ENCODE assay signal across 13 mouse cellular contexts in genomic region chr2:144641991-144642390, GRCm38 (mm10). TPM values are rescaled to one million over a fixed set of nuclear protein-coding genes. Genes with fewer than 3 reads are reported as not detected.
DNase-seq lines count a peak whose midpoint lies in the region; ATAC-seq and TF ChIP-seq lines count a peak whose summit lies in the region.
"Had no signal": no experiment of that assay in that cellular context is flagged by ENCODE, and none has a peak within 500 bp of the region (broad histone marks: within the 10 kb centered on the region; RNA-seq: fewer than 3 reads in every experiment).

No protein-coding gene starts in this region.

- no peak overlapping the region for H3K4me3 ChIP-seq in liver, embryonic 16.5 days (ENCODE audit: low read depth, low read length)
- H3K4me3 ChIP-seq in liver, embryonic 12.5 days: no peak overlapping the region
- no peak overlapping the region for H3K4me3 ChIP-seq in G1E (ENCODE audit: low read depth, low read length)
- H3K4me3 ChIP-seq in forebrain, postnatal 0 days (ENCODE audit: low read depth, low read length): no peak overlapping the region
- H3K4me3 ChIP-seq: intestine, embryonic 15.5 days had no signal

- H3K36me3 ChIP-seq in liver, embryonic 16.5 days (ENCODE audit: control insufficient read depth, insufficient read depth): no peaks in the 10 kb centered on the region
- H3K36me3 ChIP-seq in liver, embryonic 12.5 days: no peaks in the 10 kb centered on the region
- peaks cover 64% of the 10 kb centered on the region for H3K36me3 ChIP-seq in G1E (replicated peaks)
- H3K36me3 ChIP-seq in forebrain, postnatal 0 days (ENCODE audit: insufficient read depth): no peaks in the 10 kb centered on the region
- H3K36me3 ChIP-seq: intestine, embryonic 15.5 days had no signal

- H3K9me3 ChIP-seq in liver, embryonic 16.5 days (replicated peaks; ENCODE audit: control insufficient read depth, low read length): no peaks in the 10 kb centered on the region
- no peaks in the 10 kb centered on the region for H3K9me3 ChIP-seq in liver, embryonic 12.5 days (replicated peaks)
- no peaks in the 10 kb centered on the region; the same call in 1 of the 2 replicates for H3K9me3 ChIP-seq in G1E (replicated peaks)
- no peaks in the 10 kb centered on the region for H3K9me3 ChIP-seq in forebrain, postnatal 0 days (ENCODE audit: low read length)
- H3K9me3 ChIP-seq: intestine, embryonic 15.5 days had no signal

- no peaks in the 10 kb centered on the region for H3K4me1 ChIP-seq in liver, embryonic 16.5 days (ENCODE audit: control insufficient read depth, low read depth, low read length)
- no peaks in the 10 kb centered on the region; the same call in 1 of the 2 replicates for H3K4me1 ChIP-seq in liver, embryonic 12.5 days
- H3K4me1 ChIP-seq in G1E (ENCODE audit: insufficient read depth, low read depth, low read length): peaks cover 11% of the 10 kb centered on the region
- no peaks in the 10 kb centered on the region for H3K4me1 ChIP-seq in forebrain, postnatal 0 days (ENCODE audit: insufficient read depth)

- H3K9ac ChIP-seq in liver, embryonic 16.5 days (ENCODE audit: low read depth, low read length): no peak overlapping the region
- H3K9ac ChIP-seq in liver, embryonic 12.5 days: no peak overlapping the region
- no peak overlapping the region for H3K9ac ChIP-seq in forebrain, postnatal 0 days
- H3K9ac ChIP-seq: intestine, embryonic 15.5 days had no signal

- peak; percentile 16; the same call in 1 of the 2 replicates for ATAC-seq in liver, embryonic 16.5 days (ENCODE audit: low read depth)
- no peak for ATAC-seq in liver, embryonic 12.5 days
- peak; percentile 47; the same call in 1 of the 2 replicates for ATAC-seq in G1E (ENCODE audit: extremely low read depth, insufficient number of reproducible peaks, low FRiP score, poor library complexity, severe bottlenecking)
- peak; percentile 88 for ATAC-seq in megakaryocyte, adult 5-6 weeks (ENCODE audit: poor library complexity, severe bottlenecking)
- no peak for ATAC-seq in forebrain, postnatal 0 days
- ATAC-seq in frontal cortex, adult (ENCODE audit: low TSS enrichment): no peak
- ATAC-seq: forebrain, embryonic 16.5 days; intestine, embryonic 15.5 days had no signal

- no peak for TF ChIP-seq CTCF in G1E (IDR thresholded peaks at IDR 0.05; ENCODE audit: low read depth, low read length)
- no peak for TF ChIP-seq CTCF in forebrain, postnatal 0 days (IDR thresholded peaks at IDR 0.05; ENCODE audit: low read depth)

- H3K27ac ChIP-seq in liver, embryonic 16.5 days (ENCODE audit: low read length): no peak overlapping the region
- H3K27ac ChIP-seq in liver, embryonic 12.5 days: no peak overlapping the region
- no peak overlapping the region for H3K27ac ChIP-seq in forebrain, postnatal 0 days (ENCODE audit: low read depth, low read length)
- H3K27ac ChIP-seq: intestine, embryonic 15.5 days had no signal

- H3K27me3 ChIP-seq in liver, embryonic 16.5 days (ENCODE audit: control insufficient read depth, insufficient read depth, low read depth, low read length): no peaks in the 10 kb centered on the region
- H3K27me3 ChIP-seq in liver, embryonic 12.5 days (replicated peaks): no peaks in the 10 kb centered on the region
- H3K27me3 ChIP-seq in G1E (ENCODE audit: insufficient read depth, low read length): no peaks in the 10 kb centered on the region
- no peaks in the 10 kb centered on the region for H3K27me3 ChIP-seq in forebrain, postnatal 0 days (ENCODE audit: insufficient read depth, low read length)
- H3K27me3 ChIP-seq: intestine, embryonic 15.5 days had no signal

- WGBS in liver, embryonic 16.5 days (ENCODE audit: insufficient replicate concordance): 65% methylated on average over 4 of the region's 4 CpGs
- 66% methylated on average over 4 of the region's 4 CpGs for WGBS in liver, embryonic 12.5 days (ENCODE audit: insufficient replicate concordance)
- WGBS in forebrain, postnatal 0 days: 78% methylated on average over 4 of the region's 4 CpGs

- no peak overlapping the region for H3K4me2 ChIP-seq in liver, embryonic 16.5 days (ENCODE audit: low read depth, low read length)
- no peak overlapping the region for H3K4me2 ChIP-seq in liver, embryonic 12.5 days
- no peak overlapping the region for H3K4me2 ChIP-seq in forebrain, postnatal 0 days (ENCODE audit: low read depth)
- H3K4me2 ChIP-seq: intestine, embryonic 15.5 days had no signal

- peak; percentile 33 for DNase-seq in G1E (ENCODE audit: low spot score)
- DNase-seq in gastrocnemius, adult 8-10 months (ENCODE audit: low spot score in 2 of 2): peak; percentile 31 to 34
- no peak for DNase-seq in forebrain, postnatal 0 days
- DNase-seq in adrenal gland, postnatal 10 days: no peak
- DNase-seq: cerebellum, postnatal 14 days; kidney, postnatal 36 days; right cerebral cortex, postnatal 4 days had no signal

RNA-seq across cellular contexts. Expression of gene Dtd1, which starts 42.3 kb away (rescaled TPM):
- 14.5 and 16.8 TPM in 2 replicates for polyA plus RNA-seq in liver, embryonic 16.5 days (2015; fragmentation: Nextera tagmentation; extraction: Ambion mirVana)
- polyA plus RNA-seq in liver, embryonic 12.5 days (2016; fragmentation: Nextera tagmentation; extraction: Ambion mirVana): 34.1 and 35.8 TPM in 2 replicates
- 15.8 and 21.4 TPM in 2 replicates for total RNA-seq in G1E (2014; fragmentation: Nextera tagmentation)
- total RNA-seq in G1E (2017): 23.9 and 33.2 TPM in 2 replicates
- polyA plus RNA-seq in G1E (2012): 14.2 and 14.8 TPM in 2 replicates
- total RNA-seq in gastrocnemius, adult 8-10 months (2022): 10 to 100 TPM; 13.1 to 16.1 (median 15.2) TPM
- 4.7 and 5.6 TPM in 2 replicates for total RNA-seq in megakaryocyte, adult 5-6 weeks (2015)
- total RNA-seq in megakaryocyte, adult 5-6 weeks (2017): 9.4 and 11.5 TPM in 2 replicates
- total RNA-seq in forebrain, postnatal 0 days (2014; rRNA removed): 87.4 and 98.2 TPM in 2 replicates
- polyA plus RNA-seq in forebrain, postnatal 0 days (2015; fragmentation: Nextera tagmentation; extraction: Ambion mirVana): 136 and 161 TPM in 2 replicates
- total RNA-seq in adrenal gland, postnatal 10 days (2021): 10 to 100 TPM; 17.9 to 22.6 TPM

RNA-seq across cellular contexts. Expression of gene Smim26, which starts 48.1 kb away (rescaled TPM):
- 10.3 and 13.6 TPM in 2 replicates for polyA plus RNA-seq in liver, embryonic 16.5 days (2015; fragmentation: Nextera tagmentation; extraction: Ambion mirVana)
- polyA plus RNA-seq in liver, embryonic 12.5 days (2016; fragmentation: Nextera tagmentation; extraction: Ambion mirVana): 29.6 TPM in 2 replicates
- total RNA-seq in G1E (2014; fragmentation: Nextera tagmentation): 13.8 and 14.5 TPM in 2 replicates
- 22.9 and 23.3 TPM in 2 replicates for total RNA-seq in G1E (2017)
- polyA plus RNA-seq in G1E (2012): 1.3 and 1.4 TPM in 2 replicates
- 100 to 1,000 TPM in 2 of 4 experiments, 10 to 100 TPM in 2; 94.1 to 102 (median 99.2) TPM for total RNA-seq in gastrocnemius, adult 8-10 months (2022)
- 15.2 and 17.4 TPM in 2 replicates for total RNA-seq in megakaryocyte, adult 5-6 weeks (2015)
- total RNA-seq in megakaryocyte, adult 5-6 weeks (2017): 1.8 and 19.5 TPM in 2 replicates
- total RNA-seq in forebrain, postnatal 0 days (2014; rRNA removed): 22.7 and 60.6 TPM in 2 replicates
- 71.3 and 86.1 TPM in 2 replicates for polyA plus RNA-seq in forebrain, postnatal 0 days (2015; fragmentation: Nextera tagmentation; extraction: Ambion mirVana)
- total RNA-seq in adrenal gland, postnatal 10 days (2021): 10 to 100 TPM; 56.0 to 56.6 TPM

Comparison
In these comparisons a context has a peak if more than half of its experiments do, and no peak if none do; other contexts are left out.
1. ATAC-seq: peak in liver, embryonic 16.5 days (single experiment), G1E (single experiment) and megakaryocyte, adult 5-6 weeks (single experiment); none in liver, embryonic 12.5 days (single experiment), forebrain, postnatal 0 days (single experiment) and frontal cortex, adult (single experiment).
2. DNase-seq: peak in G1E (single experiment) and gastrocnemius, adult 8-10 months (2 of 2); none in forebrain, postnatal 0 days (single experiment) and adrenal gland, postnatal 10 days (single experiment).